Mouse (Mus musculus): ENCODE results near the gene Scn8a.

DNA sequence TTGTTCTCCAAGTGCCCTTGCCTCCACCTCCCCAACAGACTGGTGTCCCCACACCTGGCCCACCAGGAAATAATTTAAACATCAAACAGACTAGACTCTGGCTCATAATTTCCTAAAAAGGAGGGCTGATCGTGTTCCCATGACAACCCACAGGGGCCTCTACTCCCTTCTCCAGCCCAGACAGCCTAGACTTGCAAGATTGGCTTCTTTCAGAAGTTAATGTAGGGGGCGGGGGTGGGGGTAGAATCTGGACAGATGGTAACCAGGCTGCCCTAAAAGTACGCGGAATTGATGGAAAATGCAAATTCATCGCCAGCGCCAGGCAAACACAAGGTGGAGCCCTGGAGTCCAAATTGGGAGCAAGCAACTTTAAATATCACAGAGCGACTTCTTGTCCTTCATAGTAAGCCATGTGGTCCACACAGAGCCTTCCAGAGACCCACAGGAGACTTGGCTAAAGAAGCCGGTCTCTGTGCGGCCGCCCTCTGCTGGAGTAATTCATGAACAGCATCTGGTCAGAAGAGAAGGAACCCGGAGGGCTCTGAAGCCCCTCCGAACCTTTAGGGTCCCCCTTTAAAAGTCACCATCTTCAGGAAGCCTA lies 31.0 kb upstream of the Scn8a start:
- TF ChIP-seq CTCF (IDR thresholded peaks at IDR 0.05; ENCODE audit: borderline replicate concordance, insufficient read depth, low read depth, low read length) (peak; percentile 72), POLR2A (IDR thresholded peaks at IDR 0.05; ENCODE audit: borderline replicate concordance, insufficient read depth, low read length) (no peak)

Data from cerebellum, adult 2 months (tissue).